Mouse (Mus musculus) kidney, postnatal 0 days (tissue): ENCODE data around the gene Slain2. TPM values are rescaled to one million over a fixed set of nuclear protein-coding genes. Genes with fewer than 3 reads are reported as not detected.

Experiments
- ATAC-seq: fragments of 200-750 bp; cut with Nextera tagmentation; replicated peaks from 2 replicates; pipeline ENCODE4 v1.8.0; 2017; ENCODE audit warnings: low read depth, moderate number of reproducible peaks, moderate TSS enrichment, moderate library complexity; ENCODE audit not compliant: low FRiP score
- DNase-seq: peaks from one replicate; pipeline ENCODE4 v3.0.0-alpha.2; 2016; ENCODE audit warnings: low spot score
- H3K27ac ChIP-seq: fragments of 300-500 bp; sonication (generic); 2 replicates; pipeline ENCODE4 v1.5.1; 2014; ENCODE audit warnings: mild to moderate bottlenecking
- H3K27me3 ChIP-seq: fragments of 300-500 bp; sonication (generic); 2 replicates; pipeline ENCODE4 v1.6.1; 2014; ENCODE audit warnings: low read length, mixed read lengths; ENCODE audit not compliant: insufficient read depth
- H3K36me3 ChIP-seq: fragments of 300-500 bp; sonication (generic); 2 replicates; pipeline ENCODE4 v1.6.1; 2014; ENCODE audit warnings: low read length, mixed read lengths; ENCODE audit not compliant: insufficient read depth
- H3K4me1 ChIP-seq: fragments of 300-500 bp; sonication (generic); replicated peaks from 2 replicates; pipeline ENCODE4 v1.6.1; 2014; ENCODE audit warnings: antibody characterized with exemption, low read length, mixed read lengths; ENCODE audit not compliant: insufficient read depth
- H3K4me2 ChIP-seq: fragments of 300-500 bp; sonication (generic); 2 replicates; pipeline ENCODE4 v1.6.1; 2014; ENCODE audit warnings: mild to moderate bottlenecking, low read length, moderate library complexity, mixed read lengths
- H3K4me3 ChIP-seq: fragments of 300-500 bp; sonication (generic); replicated peaks from 2 replicates; pipeline ENCODE4 v1.5.1; 2014; ENCODE audit warnings: low read depth, low read length
- H3K9ac ChIP-seq: fragments of 300-500 bp; sonication (generic); 2 replicates; pipeline ENCODE4 v1.6.1; 2014; ENCODE audit warnings: low read depth, low read length
- H3K9me3 ChIP-seq: fragments of 300-500 bp; sonication (generic); replicated peaks from 2 replicates; pipeline ENCODE4 v1.6.1; 2016; ENCODE audit warnings: low read length, inconsistent platforms, mixed read lengths
- CTCF ChIP-seq: IDR thresholded peaks from 2 replicates; pipeline ENCODE4 v1.5.1; 2016; ENCODE audit warnings: antibody characterized with exemption, low read depth, mild to moderate bottlenecking, moderate library complexity
- WGBS: fragments of 180-500 bp; shearing (Covaris S2); extraction: QIAGEN DNeasy Blood & Tissue Kit; methylation state at CpG from one replicate; pipeline ENCODE4 v1.1.7; 2014; 5-methylcytosine and 5-hydroxymethylcytosine counted together
- polyA plus RNA-seq: library from polyadenylated mRNA; unstranded; fragments of >200 nt; fragmentation: Nextera tagmentation; extraction: Ambion mirVana; gene quantifications from 2 replicates; pipeline ENCODE4 v1.2.1, GENCODE M21; 2015

The Slain2 gene
- polyA plus RNA-seq, 1 experiment from 2014 or later = 14.6 TPM

GRCm38 (mm10) chr5:72907402-72907801 is 6.7 kb upstream of the Slain2 start:
- WGBS = 70% methylated on average over 6 of the region's 6 CpGs
- no peak overlapping the region for H3K4me2 ChIP-seq
- no peak for ATAC-seq
- H3K4me1 ChIP-seq = no peaks in the 10 kb centered on the region
- DNase-seq = no peak
- no peak overlapping the region for H3K9ac ChIP-seq
- H3K27me3 ChIP-seq = no peaks in the 10 kb centered on the region
- no peak for TF ChIP-seq CTCF
- H3K9me3 ChIP-seq = no peaks in the 10 kb centered on the region
- no peaks in the 10 kb centered on the region for H3K36me3 ChIP-seq
- no peak overlapping the region for H3K27ac ChIP-seq
- no peak overlapping the region for H3K4me3 ChIP-seq

DNA sequence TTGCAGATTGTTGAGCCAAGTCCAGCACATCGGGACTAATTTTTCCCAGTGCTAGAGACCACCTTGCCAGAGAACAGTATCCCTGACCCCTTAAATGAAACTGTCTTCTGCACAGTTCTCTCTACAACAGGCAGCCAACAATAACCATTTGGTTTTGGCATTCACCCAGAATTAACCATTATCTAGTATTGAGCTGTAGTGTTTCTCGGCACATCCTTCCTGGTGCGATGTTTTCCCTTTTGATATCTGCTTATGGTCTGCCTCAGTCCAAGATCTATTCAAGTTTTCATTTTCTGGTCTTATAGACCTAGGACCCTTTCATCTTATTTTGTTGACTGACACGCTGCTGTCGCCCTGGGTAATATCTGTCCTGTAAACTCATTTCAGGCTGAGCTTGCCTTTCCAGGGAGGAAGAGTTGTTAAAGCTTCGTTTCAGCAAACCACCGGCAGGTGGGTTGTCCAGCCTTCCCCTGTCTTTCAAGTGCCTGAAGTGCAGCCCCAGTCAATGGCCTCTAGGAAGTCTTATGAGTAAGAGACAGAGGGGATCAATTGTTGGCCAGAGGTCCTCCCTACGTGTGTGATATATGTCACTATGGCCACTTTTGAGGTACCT is 5.7 kb upstream of the Slain2 start:
- Histone ChIP-seq H3K9me3 (no peaks in the 10 kb centered on the region), H3K4me1 (peaks cover 5% of the 10 kb centered on the region; the same call in 1 of the 2 replicates), H3K36me3 (no peaks in the 10 kb centered on the region), H3K27me3 (no peaks in the 10 kb centered on the region), H3K9ac (no peak overlapping the region), H3K4me2 (no peak overlapping the region), H3K27ac (no peak overlapping the region), H3K4me3 (no peak overlapping the region)
- DNase-seq (no peak), ATAC-seq (no peak)
- 75% methylated on average over 8 of the region's 8 CpGs for WGBS
- TF ChIP-seq CTCF = no peak

DNA sequence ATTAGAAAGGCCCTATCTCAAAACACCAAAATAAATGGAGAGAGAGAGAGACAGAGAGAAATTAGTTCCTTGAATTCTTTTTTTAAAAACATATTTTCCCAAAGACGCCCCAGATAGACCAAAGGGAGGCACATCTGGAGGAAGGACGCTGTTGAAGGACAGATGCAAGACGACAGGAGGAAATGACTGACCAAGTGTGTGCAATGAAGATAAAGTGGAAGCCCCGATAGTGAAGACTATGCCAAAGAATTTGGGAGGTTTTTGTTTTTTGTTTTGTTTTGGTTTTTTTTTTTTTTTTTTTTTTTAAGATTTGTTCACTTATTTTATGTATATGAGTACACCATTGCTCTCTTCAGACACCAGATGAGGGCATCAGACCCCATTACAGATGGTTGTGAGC is 4.7 kb upstream of the Slain2 start:
- no peak for TF ChIP-seq CTCF
- Histone ChIP-seq H3K27me3 (no peaks in the 10 kb centered on the region), H3K4me3 (no peak overlapping the region), H3K4me1 (peaks cover 5% of the 10 kb centered on the region; the same call in 1 of the 2 replicates), H3K9ac (no peak overlapping the region), H3K27ac (no peak overlapping the region), H3K36me3 (no peaks in the 10 kb centered on the region), H3K9me3 (no peaks in the 10 kb centered on the region), H3K4me2 (no peak overlapping the region)
- WGBS = 80% methylated on average over 4 of the region's 4 CpGs
- ATAC-seq = no peak
- no peak for DNase-seq

DNA sequence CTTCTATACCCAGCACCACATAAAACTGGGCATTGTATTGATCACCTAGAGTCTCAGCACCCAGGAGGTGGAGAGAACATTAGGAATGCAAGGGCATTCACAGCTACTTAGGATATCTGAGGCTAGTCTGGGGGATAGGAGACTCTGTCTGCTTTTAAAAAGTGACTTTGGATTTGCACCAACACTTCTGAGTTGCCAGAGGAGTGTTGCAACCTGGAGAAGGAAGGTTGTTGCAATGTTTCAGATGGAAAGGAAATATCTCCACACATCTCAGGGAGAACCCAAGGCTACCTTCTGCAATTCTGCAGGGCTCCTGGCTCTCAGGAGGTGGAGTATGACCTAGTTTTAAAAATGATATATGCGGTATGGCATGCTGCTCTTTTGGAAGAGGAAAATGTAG is 3.7 kb upstream of the Slain2 start:
- H3K4me1 ChIP-seq = peaks cover 5% of the 10 kb centered on the region; the same call in 1 of the 2 replicates
- H3K9me3 ChIP-seq = no peaks in the 10 kb centered on the region
- no peaks in the 10 kb centered on the region for H3K27me3 ChIP-seq
- H3K27ac ChIP-seq = no peak overlapping the region
- H3K36me3 ChIP-seq = no peaks in the 10 kb centered on the region
- no peak for TF ChIP-seq CTCF
- H3K9ac ChIP-seq = no peak overlapping the region
- no peak for DNase-seq
- WGBS = 86% methylated on average over 1 of the region's 1 CpGs
- no peak overlapping the region for H3K4me2 ChIP-seq
- no peak overlapping the region for H3K4me3 ChIP-seq
- ATAC-seq = no peak

DNA sequence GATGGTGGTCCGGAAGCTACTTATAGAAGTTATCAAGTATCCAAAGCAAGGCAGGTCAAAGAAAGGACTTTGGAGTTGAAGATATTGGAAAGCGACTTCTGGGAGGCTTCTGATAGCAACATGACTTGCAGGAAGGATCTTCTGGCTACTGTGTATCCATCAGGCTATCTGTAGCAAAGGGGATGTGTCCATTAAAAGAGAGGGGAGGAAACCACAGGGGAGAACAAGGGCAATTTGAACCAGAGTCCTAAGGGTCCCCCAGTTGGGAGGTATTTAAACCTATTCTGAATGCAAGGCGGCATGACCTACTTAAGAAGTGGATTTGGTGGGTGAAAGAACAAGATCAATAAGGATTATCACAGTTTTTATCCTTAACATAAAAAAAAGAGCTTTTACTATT is 2.8 kb upstream of the Slain2 start:
- Histone ChIP-seq H3K36me3 (no peaks in the 10 kb centered on the region), H3K4me3 (no peak overlapping the region), H3K4me1 (peaks cover 13% of the 10 kb centered on the region), H3K27ac (no peak overlapping the region), H3K9me3 (no peaks in the 10 kb centered on the region), H3K4me2 (no peak overlapping the region), H3K27me3 (no peaks in the 10 kb centered on the region), H3K9ac (no peak overlapping the region)
- no peak for TF ChIP-seq CTCF
- no peak for ATAC-seq
- 90% methylated on average over 3 of the region's 3 CpGs for WGBS
- DNase-seq = no peak

GRCm38 (mm10) chr5:72914633-72915561 is 793 bp downstream of the Slain2 start:
- Histone ChIP-seq H3K9ac (peak overlapping the region; percentile 93), H3K36me3 (no peaks in the 10 kb centered on the region), H3K4me3 (peak overlapping the region; percentile 97), H3K27me3 (no peaks in the 10 kb centered on the region), H3K4me1 (peaks cover 23% of the 10 kb centered on the region), H3K9me3 (no peaks in the 10 kb centered on the region), H3K4me2 (peak overlapping the region; percentile 87), H3K27ac (peak overlapping the region; percentile 96)
- peak; percentile 55 for ATAC-seq
- DNase-seq = peak; percentile 56
- 1% methylated on average over 66 of the region's 66 CpGs for WGBS
- no peak for TF ChIP-seq CTCF
